Mouse (Mus musculus) brain, embryonic 14.5 days (tissue): ENCODE data around the gene Adam11.

Source experiments
- CTCF ChIP-seq: fragments of 200-500 bp; IDR thresholded peaks from 2 replicates; pipeline ENCODE4 v1.5.1; 2012; ENCODE audit warnings: inconsistent platforms, mild to moderate bottlenecking, moderate library complexity, borderline replicate concordance; ENCODE audit not compliant: insufficient read depth, insufficient read length; ENCODE audit errors: extremely low read depth
- POLR2A ChIP-seq: fragments of 200-500 bp; IDR thresholded peaks from 2 replicates; pipeline ENCODE4 v1.6.1; 2012; ENCODE audit warnings: mild to moderate bottlenecking, inconsistent platforms, borderline replicate concordance; ENCODE audit not compliant: poor library complexity, insufficient read depth, insufficient read length, severe bottlenecking; ENCODE audit errors: extremely low read depth

DNA sequence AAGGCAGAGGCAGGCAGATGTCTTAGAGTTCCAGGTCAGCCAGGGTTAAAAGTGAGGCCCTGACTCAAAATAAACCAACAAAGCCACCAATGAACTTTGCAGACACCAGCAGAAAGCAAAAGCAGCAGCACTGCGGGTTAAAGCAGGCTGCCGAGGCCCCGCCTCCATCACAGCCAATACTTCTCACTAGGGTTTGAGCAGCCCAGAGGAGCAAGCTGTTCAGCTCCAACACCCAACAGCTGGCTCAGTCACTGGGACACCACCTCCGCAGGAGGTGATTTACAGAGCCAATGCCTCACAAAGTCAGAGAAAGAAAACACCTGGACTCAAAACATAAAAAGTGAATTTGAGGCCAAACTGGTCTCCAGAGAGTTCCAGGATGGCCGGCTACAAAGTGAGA is 42.2 kb downstream of the Adam11 start:
- TF ChIP-seq CTCF (no peak), POLR2A (no peak)
